Mouse (Mus musculus) cerebellum, adult 2 months (tissue): Measurements from ENCODE around the gene Abcc5.

Experiments used
- CTCF ChIP-seq: fragments of 200-500 bp; IDR thresholded peaks from 2 replicates; pipeline ENCODE4 v1.5.1; 2011; ENCODE audit warnings: low read depth, mild to moderate bottlenecking, control low read depth, low read length, moderate library complexity, borderline replicate concordance; ENCODE audit not compliant: insufficient read depth
- POLR2A ChIP-seq: fragments of 200-500 bp; IDR thresholded peaks from 2 replicates; pipeline ENCODE4 v1.6.1; 2011; ENCODE audit warnings: low read length, control low read depth, borderline replicate concordance; ENCODE audit not compliant: insufficient read depth

DNA sequence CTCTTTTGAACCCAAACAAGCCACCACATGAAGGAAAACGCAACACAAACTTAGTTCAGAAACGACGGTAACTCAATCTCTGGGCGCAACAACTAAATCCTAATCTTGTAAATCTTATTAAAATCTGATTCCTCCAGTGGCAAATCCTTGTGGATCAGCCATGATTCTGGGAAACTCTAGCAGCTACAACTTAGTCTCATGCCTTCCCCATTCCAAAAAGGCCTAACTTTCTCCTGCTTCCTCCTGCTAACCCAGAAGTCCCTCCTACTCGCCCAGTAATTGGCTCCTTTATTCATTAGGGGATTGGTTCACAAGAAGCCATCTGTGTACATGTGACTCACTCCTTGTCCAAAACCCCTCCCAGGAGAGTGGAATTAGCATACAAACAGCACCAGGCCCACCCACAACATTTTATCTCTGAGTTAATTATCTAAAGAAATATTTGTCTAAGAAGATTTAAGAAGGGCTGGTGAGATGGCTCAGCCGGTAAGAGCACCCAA, 28.0 kb upstream of the Abcc5 start:
- TF ChIP-seq POLR2A (no peak), CTCF (no peak)
